Mouse (Mus musculus) bone marrow, adult 2 months (tissue): ENCODE results near the gene Slc22a6.

Experiments used
- CTCF ChIP-seq: fragments of 200-500 bp; IDR thresholded peaks from 2 replicates; pipeline ENCODE4 v1.5.1; 2011; ENCODE audit warnings: low read length, control low read depth; ENCODE audit not compliant: control insufficient read depth, insufficient read depth
- POLR2A ChIP-seq: fragments of 200-500 bp; IDR thresholded peaks from 2 replicates; pipeline ENCODE4 v1.6.1; 2011; ENCODE audit warnings: low read depth, mild to moderate bottlenecking, control low read depth, low read length, borderline replicate concordance; ENCODE audit not compliant: control insufficient read depth

GRCm38 (mm10) chr19:8665746-8666145 lies 47.9 kb downstream of the Slc22a6 start:
- TF ChIP-seq POLR2A (no peak), CTCF (no peak)
